Comparison of ENCODE assay signal across 32 mouse cellular contexts in genomic region chr10:3701832-3702231, GRCm38 (mm10). TPM values are rescaled to one million over a fixed set of nuclear protein-coding genes. Genes with fewer than 3 reads are reported as not detected.
A peak's percentile ranks its signal among the peaks of the same experiment; 100 is the strongest.
DNase-seq lines count a peak whose midpoint lies in the region; ATAC-seq and TF ChIP-seq lines count a peak whose summit lies in the region.
"Had no signal": no experiment of that assay in that cellular context is flagged by ENCODE, and none has a peak within 500 bp of the region (broad histone marks: within the 10 kb centered on the region; RNA-seq: fewer than 3 reads in every experiment).

No protein-coding gene starts in this region.

- no peak for DNase-seq in liver, adult 2 months (ENCODE audit: extremely low read depth, low read depth, low spot score)
- no peak for DNase-seq in liver, embryonic 11.5 days (ENCODE audit: low spot score)
- peak; percentile 42 for DNase-seq in lung, postnatal 10 days
- DNase-seq in lung, postnatal 36 days: peak; percentile 50
- no peak for DNase-seq in adrenal gland, postnatal 4 days (ENCODE audit: low spot score in 2 of 2)
- no peak for DNase-seq in forebrain, embryonic 11.5 days (ENCODE audit: low spot score)
- DNase-seq: adrenal gland, postnatal 10 days; adrenal gland, postnatal 36 days; B cell, adult 2 months; cerebellum, adult 11 months; cerebellum, adult 2 months; cerebellum, adult 9-11 months; cerebellum, postnatal 25 days; embryo, embryonic 11 days; gastrocnemius, adult 2 months; gastrocnemius, postnatal 14 days; heart, adult 18-20 months; heart, postnatal 10 days; heart, postnatal 4 days had no signal

- H3K4me2 ChIP-seq in liver, embryonic 11.5 days: no peak overlapping the region
- no peak overlapping the region for H3K4me2 ChIP-seq in forebrain, embryonic 11.5 days (ENCODE audit: low read depth, low read length, severe bottlenecking)
- H3K4me2 ChIP-seq: embryonic facial prominence, embryonic 13.5 days; forebrain, embryonic 13.5 days; heart, embryonic 12.5 days; heart, embryonic 15.5 days; hindbrain, embryonic 14.5 days had no signal

- H3K36me3 ChIP-seq in liver, adult 2 months (ENCODE audit: control insufficient read depth, insufficient read depth, low read length): no peaks in the 10 kb centered on the region
- H3K36me3 ChIP-seq in liver, embryonic 11.5 days (ENCODE audit: control insufficient read depth, insufficient read depth, low read length): no peaks in the 10 kb centered on the region
- H3K36me3 ChIP-seq in forebrain, embryonic 11.5 days (ENCODE audit: control insufficient read depth, insufficient read depth, low read length): no peaks in the 10 kb centered on the region
- H3K36me3 ChIP-seq: embryonic facial prominence, embryonic 10.5 days; embryonic facial prominence, embryonic 13.5 days; G1E; heart, embryonic 12.5 days; heart, embryonic 15.5 days had no signal

- no peak for ATAC-seq in liver, embryonic 11.5 days (replicated peaks; ENCODE audit: low FRiP score)
- no peak for ATAC-seq in forebrain, embryonic 11.5 days (replicated peaks; ENCODE audit: low FRiP score)
- ATAC-seq: forebrain, embryonic 13.5 days; forebrain, embryonic 16.5 days; hindbrain, postnatal 0 days; inflammation-experienced regulatory T-cells, adult 6 months; Patski had no signal

- peak overlapping the region; percentile 15 for H3K27ac ChIP-seq in liver, adult 2 months (replicated peaks; ENCODE audit: insufficient read depth, low read depth, low read length)
- H3K27ac ChIP-seq in liver, embryonic 11.5 days (ENCODE audit: low read depth, low read length): no peak overlapping the region
- H3K27ac ChIP-seq in forebrain, embryonic 11.5 days (ENCODE audit: low read depth, low read length): no peak overlapping the region
- H3K27ac ChIP-seq: embryonic facial prominence, embryonic 10.5 days; embryonic facial prominence, embryonic 13.5 days; forebrain, embryonic 13.5 days; gastrocnemius, adult 2 months; heart, embryonic 15.5 days; hindbrain, embryonic 14.5 days; hindbrain, postnatal 0 days had no signal

- H3K79me2 ChIP-seq in liver, adult 2 months (ENCODE audit: control insufficient read depth, insufficient read depth, low read length): no peaks in the 10 kb centered on the region

- 0 out of 2 replicates have a peak, but pooled peaks cover 2% of the 10 kb centered on the region for H3K4me1 ChIP-seq in liver, adult 2 months (ENCODE audit: control insufficient read depth, insufficient read depth, low read length)
- no peaks in the 10 kb centered on the region for H3K4me1 ChIP-seq in liver, embryonic 11.5 days (replicated peaks; ENCODE audit: control insufficient read depth, insufficient read depth, low read length)
- no peaks in the 10 kb centered on the region for H3K4me1 ChIP-seq in forebrain, embryonic 11.5 days (replicated peaks; ENCODE audit: control insufficient read depth, insufficient read depth, low read length)
- H3K4me1 ChIP-seq: forebrain, embryonic 13.5 days; heart, embryonic 15.5 days had no signal

- no peak for TF ChIP-seq POLR2A in liver, adult 2 months (IDR thresholded peaks at IDR 0.05; ENCODE audit: extremely low read depth, insufficient read depth, low read length)

- 76% methylated on average over 4 of the region's 4 CpGs for WGBS in liver, adult 2 months
- WGBS in liver, embryonic 11.5 days: 54% methylated on average over 4 of the region's 4 CpGs
- 85% methylated on average over 4 of the region's 4 CpGs for WGBS in forebrain, embryonic 11.5 days

- no peak for TF ChIP-seq CTCF in liver, adult 2 months (IDR thresholded peaks at IDR 0.05; ENCODE audit: low read depth, low read length)

- H3K9me3 ChIP-seq in liver, embryonic 11.5 days (ENCODE audit: control insufficient read depth, low read length): no peaks in the 10 kb centered on the region
- H3K9me3 ChIP-seq in forebrain, embryonic 11.5 days (ENCODE audit: control insufficient read depth, low read length): no peaks in the 10 kb centered on the region
- H3K9me3 ChIP-seq: embryonic facial prominence, embryonic 10.5 days; embryonic facial prominence, embryonic 13.5 days; forebrain, embryonic 13.5 days; G1E; heart, embryonic 12.5 days; heart, embryonic 15.5 days had no signal

- H3K27me3 ChIP-seq in liver, adult 2 months (ENCODE audit: control insufficient read depth, insufficient read depth, low read length): no peaks in the 10 kb centered on the region
- H3K27me3 ChIP-seq in liver, embryonic 11.5 days (replicated peaks; ENCODE audit: control insufficient read depth, insufficient read depth, low read length): no peaks in the 10 kb centered on the region
- no peaks in the 10 kb centered on the region for H3K27me3 ChIP-seq in forebrain, embryonic 11.5 days (ENCODE audit: control insufficient read depth, insufficient read depth, low read length)
- H3K27me3 ChIP-seq: CH12.LX; embryonic facial prominence, embryonic 13.5 days; forebrain, embryonic 13.5 days; heart, embryonic 12.5 days; heart, embryonic 15.5 days; Patski had no signal

- H3K9ac ChIP-seq in liver, adult 2 months (ENCODE audit: low read depth, low read length): no peak overlapping the region
- H3K9ac ChIP-seq in liver, embryonic 11.5 days (ENCODE audit: low read depth, low read length): no peak overlapping the region
- H3K9ac ChIP-seq in forebrain, embryonic 11.5 days (ENCODE audit: low read length): no peak overlapping the region
- H3K9ac ChIP-seq: embryonic facial prominence, embryonic 13.5 days; forebrain, embryonic 13.5 days; heart, embryonic 12.5 days; heart, embryonic 15.5 days; hindbrain, embryonic 14.5 days had no signal

- no peak overlapping the region for H3K4me3 ChIP-seq in liver, adult 2 months (ENCODE audit: insufficient read depth, low read depth, low read length)
- no peak overlapping the region for H3K4me3 ChIP-seq in liver, embryonic 11.5 days (ENCODE audit: low read depth, low read length)
- H3K4me3 ChIP-seq in forebrain, embryonic 11.5 days (ENCODE audit: low read depth, low read length): no peak overlapping the region
- H3K4me3 ChIP-seq: embryonic facial prominence, embryonic 10.5 days; embryonic facial prominence, embryonic 13.5 days; erythroblast, embryonic 14.5 days; forebrain, embryonic 13.5 days; gastrocnemius, adult 2 months; heart, embryonic 12.5 days; heart, embryonic 15.5 days had no signal

RNA-seq across cellular contexts. Expression of gene Plekhg1, which starts 38.3 kb away (rescaled TPM):
- 4.0 and 6.0 TPM in 2 replicates for total RNA-seq in liver, adult 2 months (2014; rRNA removed)
- polyA plus RNA-seq in liver, adult 2 months (2012; rRNA removed): 0.77 and 1.2 TPM in 2 replicates
- 4.4 and 4.9 TPM in 2 replicates for polyA plus RNA-seq in liver, embryonic 11.5 days (2014; fragmentation: Nextera tagmentation; extraction: Ambion mirVana)
- 10 to 100 TPM; 12.0 to 15.4 TPM for total RNA-seq in adrenal gland, postnatal 4 days (2021)
- 15.7 and 16.8 TPM in 2 replicates for polyA plus RNA-seq in forebrain, embryonic 11.5 days (2014; fragmentation: Nextera tagmentation; extraction: Ambion mirVana)
- polyA plus RNA-seq: erythroblast, embryonic 14.5 days had no signal

Comparison
In these comparisons a context has a peak if more than half of its experiments do, and no peak if none do; other contexts are left out.
1. DNase-seq: peak in lung, postnatal 10 days (single experiment) and lung, postnatal 36 days (single experiment); none in liver, adult 2 months (single experiment), liver, embryonic 11.5 days (single experiment), adrenal gland, postnatal 4 days (0 of 2) and forebrain, embryonic 11.5 days (single experiment).